Mouse (Mus musculus) right cerebral cortex, postnatal 4 days (tissue): ENCODE results near the gene Jade1.

ENCODE experiments used
- DNase-seq: peaks from one replicate; pipeline ENCODE4 v3.0.0-alpha.2; 2022

The Jade1 gene

GRCm38 (mm10) chr3:41601226-41602020 lies 45.9 kb downstream of the Jade1 start:
- DNase-seq, result no peak

- no peak for DNase-seq
Measured at GRCm38 (mm10) chr3:41602933-41603332, 47.4 kb downstream of the Jade1 start.

GRCm38 (mm10) chr3:41603470-41604019 lies 48.0 kb downstream of the Jade1 start:
- no peak for DNase-seq

- no peak for DNase-seq
Measured at GRCm38 (mm10) chr3:41604629-41605321, 49.2 kb downstream of the Jade1 start.

- DNase-seq, result no peak
Measured at GRCm38 (mm10) chr3:41605601-41606329, 50.2 kb downstream of the Jade1 start.

- DNase-seq, result no peak
Measured at GRCm38 (mm10) chr3:41606330-41606664, 50.8 kb downstream of the Jade1 start.

GRCm38 (mm10) chr3:41607050-41607449 lies 51.5 kb downstream of the Jade1 start:
- DNase-seq, result no peak

- no peak for DNase-seq
Measured at GRCm38 (mm10) chr3:41607467-41607866, 51.9 kb downstream of the Jade1 start.

GRCm38 (mm10) chr3:41609071-41609470 lies 53.5 kb downstream of the Jade1 start:
- no peak for DNase-seq

- no peak for DNase-seq
Measured at GRCm38 (mm10) chr3:41612211-41612610, 56.7 kb downstream of the Jade1 start.

GRCm38 (mm10) chr3:41613706-41614105 lies 58.2 kb downstream of the Jade1 start:
- no peak for DNase-seq

- no peak for DNase-seq
Measured at GRCm38 (mm10) chr3:41614230-41614985, 58.9 kb downstream of the Jade1 start.

- no peak for DNase-seq
Measured at GRCm38 (mm10) chr3:41618036-41618435, 62.5 kb downstream of the Jade1 start.

- no peak for DNase-seq
Measured at GRCm38 (mm10) chr3:41618488-41618887, 63.0 kb downstream of the Jade1 start.

- DNase-seq, result no peak
Measured at GRCm38 (mm10) chr3:41620971-41621370, 65.4 kb downstream of the Jade1 start.

- DNase-seq, result no peak
Measured at GRCm38 (mm10) chr3:41655642-41656041, 100.1 kb downstream of the Jade1 start.
